In genomic region chr14:8042577-8042976, GRCm38 (mm10) we compare ENCODE assay signal across 30 mouse cellular contexts. TPM values are rescaled to one million over a fixed set of nuclear protein-coding genes. Genes with fewer than 3 reads are reported as not detected.
"Had no signal": no experiment of that assay in that cellular context is flagged by ENCODE, and none has a peak within 500 bp of the region (broad histone marks: within the 10 kb centered on the region; RNA-seq: fewer than 3 reads in every experiment).

No protein-coding gene starts in this region.

- H3K9ac ChIP-seq: embryonic facial prominence, embryonic 12.5 days; embryonic facial prominence, embryonic 13.5 days; embryonic facial prominence, embryonic 15.5 days; forebrain, embryonic 12.5 days; forebrain, embryonic 13.5 days; forebrain, embryonic 15.5 days; forebrain, postnatal 0 days had no signal

- H3K27me3 ChIP-seq: embryonic facial prominence, embryonic 12.5 days; embryonic facial prominence, embryonic 13.5 days; embryonic facial prominence, embryonic 15.5 days; forebrain, embryonic 12.5 days; forebrain, embryonic 13.5 days; forebrain, embryonic 15.5 days had no signal

- H3K4me2 ChIP-seq: embryonic facial prominence, embryonic 12.5 days; embryonic facial prominence, embryonic 13.5 days; embryonic facial prominence, embryonic 15.5 days; forebrain, embryonic 12.5 days; forebrain, embryonic 13.5 days; forebrain, embryonic 15.5 days had no signal

- ATAC-seq: forebrain, embryonic 13.5 days; forebrain, embryonic 14.5 days; forebrain, embryonic 15.5 days; forebrain, embryonic 16.5 days; forebrain, postnatal 0 days had no signal

- DNase-seq: cerebellum, adult 8-10 months; cerebellum, adult 9-10 months; cerebellum, adult 9-11 months; cerebellum, postnatal 10 days; cerebellum, postnatal 25 days; cerebellum, postnatal 36 days; embryo, embryonic 11 days; forebrain, postnatal 0 days; gastrocnemius, adult 2 months; gastrocnemius, postnatal 10 days; gastrocnemius, postnatal 14 days; gastrocnemius, postnatal 25 days; gastrocnemius, postnatal 36 days; heart, adult 18-20 months; heart, adult 2 months had no signal

- H3K4me1 ChIP-seq: embryonic facial prominence, embryonic 10.5 days; embryonic facial prominence, embryonic 12.5 days; embryonic facial prominence, embryonic 13.5 days; embryonic facial prominence, embryonic 15.5 days; forebrain, embryonic 10.5 days; forebrain, embryonic 12.5 days; forebrain, embryonic 13.5 days; forebrain, embryonic 15.5 days had no signal

- H3K9me3 ChIP-seq: embryonic facial prominence, embryonic 10.5 days; embryonic facial prominence, embryonic 12.5 days; embryonic facial prominence, embryonic 13.5 days; embryonic facial prominence, embryonic 15.5 days; forebrain, embryonic 10.5 days; forebrain, embryonic 12.5 days; forebrain, embryonic 13.5 days; forebrain, embryonic 15.5 days had no signal

- H3K27ac ChIP-seq: embryonic facial prominence, embryonic 10.5 days; embryonic facial prominence, embryonic 12.5 days; embryonic facial prominence, embryonic 13.5 days; embryonic facial prominence, embryonic 15.5 days; forebrain, embryonic 10.5 days; forebrain, embryonic 12.5 days; forebrain, embryonic 13.5 days; forebrain, embryonic 15.5 days; gastrocnemius, adult 2 months; heart, adult 2 months had no signal

- H3K4me3 ChIP-seq: embryonic facial prominence, embryonic 10.5 days; embryonic facial prominence, embryonic 12.5 days; embryonic facial prominence, embryonic 13.5 days; embryonic facial prominence, embryonic 15.5 days; erythroblast, embryonic 14.5 days; forebrain, embryonic 10.5 days; forebrain, embryonic 12.5 days; forebrain, embryonic 13.5 days; forebrain, embryonic 15.5 days; gastrocnemius, adult 2 months; heart, adult 2 months had no signal

RNA-seq across cellular contexts. Expression of gene Abhd6, which starts 39.9 kb away (rescaled TPM):
- polyA plus RNA-seq: erythroblast, embryonic 14.5 days had no signal

RNA-seq across cellular contexts. Expression of gene Dnase1l3, which starts 48.2 kb away (rescaled TPM):
- total RNA-seq: common myeloid progenitor, adult 5-6 weeks; forebrain, postnatal 0 days; gastrocnemius, adult 18-20 months; gastrocnemius, adult 2 months; gastrocnemius, adult 8-10 months; gastrocnemius, postnatal 25 days; gastrocnemius, postnatal 36 days had no signal
- polyA plus RNA-seq: erythroblast, embryonic 14.5 days; forebrain, embryonic 10.5 days; forebrain, embryonic 11.5 days; forebrain, embryonic 12.5 days had no signal
